Mouse (Mus musculus) intestine, embryonic 15.5 days (tissue): ENCODE measurements at regions not wholly inside any gene's neighbourhood (a gene's known extent, or its start where the extent isn't known, plus 50 kb on each side); places are given as distances from the start of the nearest gene placed in this dataset.

Source experiments
- ATAC-seq: fragments of 200-750 bp; cut with Nextera tagmentation; 2 replicates; pipeline ENCODE4 v1.8.0; 2017; ENCODE audit warnings: moderate TSS enrichment, moderate library complexity
- H3K27ac ChIP-seq: fragments of 300-500 bp; sonication (generic); 2 replicates; pipeline ENCODE4 v1.5.1; 2015; ENCODE audit warnings: mild to moderate bottlenecking, inconsistent platforms
- H3K27me3 ChIP-seq: fragments of 300-500 bp; sonication (generic); replicated peaks from 2 replicates; pipeline ENCODE4 v1.6.1; 2015; ENCODE audit warnings: inconsistent platforms
- H3K36me3 ChIP-seq: fragments of 300-500 bp; sonication (generic); 2 replicates; pipeline ENCODE4 v1.6.1; 2015; ENCODE audit warnings: inconsistent platforms
- H3K4me1 ChIP-seq: fragments of 300-500 bp; sonication (generic); replicated peaks from 2 replicates; pipeline ENCODE4 v1.6.1; 2015; ENCODE audit warnings: inconsistent platforms
- H3K4me2 ChIP-seq: fragments of 300-500 bp; sonication (generic); replicated peaks from 2 replicates; pipeline ENCODE4 v1.6.1; 2015; ENCODE audit warnings: mild to moderate bottlenecking, inconsistent platforms
- H3K4me3 ChIP-seq: fragments of 300-500 bp; sonication (generic); replicated peaks from 2 replicates; pipeline ENCODE4 v1.5.1; 2015; ENCODE audit warnings: inconsistent platforms
- H3K9ac ChIP-seq: fragments of 300-500 bp; sonication (generic); 2 replicates; pipeline ENCODE4 v1.6.1; 2015; ENCODE audit warnings: inconsistent platforms
- H3K9me3 ChIP-seq: fragments of 300-500 bp; sonication (generic); 2 replicates; pipeline ENCODE4 v1.6.1; 2016; ENCODE audit warnings: inconsistent platforms
- WGBS: fragments of 180-500 bp; shearing (Covaris S2); methylation state at CpG from one replicate; pipeline ENCODE4 v1.1.7; 2015; 5-methylcytosine and 5-hydroxymethylcytosine counted together

DNA sequence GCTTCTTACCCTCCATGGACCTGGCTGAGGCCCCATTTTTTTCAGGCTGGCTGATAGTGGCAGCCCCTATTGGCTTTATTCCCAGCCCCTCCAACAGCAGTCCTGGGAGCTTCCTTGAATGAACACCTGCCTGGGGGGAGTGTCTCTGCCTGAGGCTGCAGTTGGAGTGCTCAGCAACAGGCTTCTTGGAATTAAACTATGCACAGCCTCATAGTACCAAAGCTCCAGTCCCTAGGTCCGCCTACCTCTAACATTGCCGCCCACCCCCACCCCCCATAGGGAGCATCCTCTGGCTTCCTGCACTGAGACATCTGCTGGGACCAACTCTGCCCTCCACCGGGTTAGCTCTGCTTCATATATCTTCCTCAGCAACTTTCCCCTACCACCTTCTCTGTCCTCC lies 133.3 kb upstream of the Rybp start:
- no peaks in the 10 kb centered on the region for H3K27me3 ChIP-seq
- no peaks in the 10 kb centered on the region for H3K9me3 ChIP-seq
- H3K4me2 ChIP-seq = no peak overlapping the region
- no peak overlapping the region for H3K27ac ChIP-seq
- 71% methylated on average over 3 of the region's 3 CpGs for WGBS
- no peak overlapping the region for H3K9ac ChIP-seq
- H3K4me3 ChIP-seq = no peak overlapping the region
- ATAC-seq = no peak
- no peaks in the 10 kb centered on the region for H3K36me3 ChIP-seq
- peaks cover 10% of the 10 kb centered on the region; the same call in 1 of the 2 replicates for H3K4me1 ChIP-seq

DNA sequence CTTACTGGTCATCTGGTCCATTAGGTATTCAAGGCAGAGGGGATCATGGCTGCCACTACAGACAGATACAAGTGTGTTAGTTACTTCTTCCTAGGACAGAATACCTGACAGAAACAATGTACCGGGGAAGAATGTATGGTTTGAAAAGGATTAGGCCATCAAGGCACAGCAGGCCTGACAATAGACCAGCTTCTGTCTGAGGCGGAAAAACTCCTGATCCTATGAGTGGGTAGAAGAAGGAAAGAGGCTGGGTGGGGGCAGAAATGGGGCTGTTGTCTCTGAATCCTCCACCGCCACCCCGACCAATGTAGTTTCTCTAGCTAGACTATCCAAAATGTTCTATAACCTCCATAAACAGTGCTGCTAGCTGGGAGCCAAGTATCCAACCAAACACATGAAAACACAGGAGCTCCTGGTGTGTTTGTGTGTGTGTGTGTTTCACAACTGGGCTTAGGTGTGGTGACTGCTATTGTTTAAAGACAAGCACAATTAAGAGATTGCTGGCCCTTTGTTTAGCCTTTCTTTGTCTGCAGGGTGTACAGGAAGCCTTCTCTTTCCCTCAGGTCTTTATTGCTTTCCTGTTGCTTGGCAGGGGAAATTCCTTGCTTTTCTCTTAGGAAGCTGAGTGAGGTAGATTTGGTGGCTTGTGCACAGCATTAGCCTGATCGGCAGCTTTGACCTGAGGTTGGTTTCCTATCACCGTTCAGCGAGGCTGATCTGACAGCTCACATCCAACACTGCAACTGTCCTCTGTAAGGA lies 132.7 kb upstream of the Rybp start:
- 70% methylated on average over 7 of the region's 7 CpGs for WGBS
- no peak overlapping the region for H3K27ac ChIP-seq
- peaks cover 14% of the 10 kb centered on the region; the same call in 1 of the 2 replicates for H3K4me1 ChIP-seq

DNA sequence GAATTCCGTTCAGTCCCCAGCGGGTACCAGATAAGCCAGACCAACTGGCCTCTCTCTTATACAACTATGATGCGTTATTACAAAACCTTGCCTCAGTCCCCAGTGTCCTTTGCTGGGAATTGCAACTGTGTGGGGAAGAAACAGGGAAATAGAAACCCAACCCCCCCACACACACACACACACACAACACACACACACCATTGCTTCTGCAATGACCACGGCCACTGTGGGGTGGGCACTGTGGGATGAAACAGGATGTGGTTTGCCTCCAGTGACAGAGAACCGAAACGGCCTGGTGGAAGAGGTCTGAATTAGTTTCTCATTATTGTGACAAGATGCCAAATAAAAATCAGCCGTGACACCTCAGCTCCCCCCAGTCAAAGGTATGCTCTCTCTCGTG lies 128.8 kb upstream of the Rybp start:
- no peak for ATAC-seq
- Histone ChIP-seq H3K27ac (peak overlapping the region; percentile 15; the same call in 1 of the 2 replicates), H3K9ac (no peak overlapping the region), H3K4me3 (no peak overlapping the region), H3K9me3 (no peaks in the 10 kb centered on the region), H3K4me1 (0 out of 2 replicates have a peak, but pooled peaks cover 7% of the 10 kb centered on the region), H3K36me3 (no peaks in the 10 kb centered on the region), H3K27me3 (no peaks in the 10 kb centered on the region), H3K4me2 (no peak overlapping the region)
- 72% methylated on average over 8 of the region's 8 CpGs for WGBS

More for the DNA sequence above, 132.7 kb upstream of the Rybp start:
- no peak for ATAC-seq
- Histone ChIP-seq H3K36me3 (no peaks in the 10 kb centered on the region), H3K9me3 (no peaks in the 10 kb centered on the region), H3K27me3 (no peaks in the 10 kb centered on the region), H3K9ac (no peak overlapping the region), H3K4me2 (no peak overlapping the region), H3K4me3 (no peak overlapping the region)

DNA sequence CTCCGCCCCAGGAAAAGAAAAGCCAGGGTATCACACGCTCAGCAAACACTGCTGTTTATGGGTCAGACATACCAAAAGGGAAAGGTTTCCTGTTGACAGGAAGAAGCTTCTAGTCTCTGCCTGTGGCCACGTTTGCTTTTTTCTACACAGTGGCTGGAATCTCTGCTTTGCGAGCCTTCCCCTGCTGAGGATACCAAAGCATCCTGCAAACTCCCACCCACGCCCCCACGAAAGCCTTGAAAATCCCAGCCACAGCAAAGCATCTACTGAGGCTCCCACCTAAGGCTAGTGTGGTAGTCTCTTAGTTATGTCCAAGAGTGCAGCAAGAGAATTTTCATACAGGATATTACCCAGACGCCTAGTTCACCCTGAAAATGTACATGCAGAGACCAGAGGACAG lies 128.2 kb upstream of the Rybp start:
- Histone ChIP-seq H3K36me3 (no peaks in the 10 kb centered on the region), H3K4me2 (no peak overlapping the region), H3K4me3 (no peak overlapping the region), H3K27ac (peak overlapping the region; percentile 15; the same call in 1 of the 2 replicates), H3K4me1 (0 out of 2 replicates have a peak, but pooled peaks cover 7% of the 10 kb centered on the region), H3K9me3 (no peaks in the 10 kb centered on the region), H3K9ac (no peak overlapping the region), H3K27me3 (no peaks in the 10 kb centered on the region)
- 37% methylated on average over 7 of the region's 7 CpGs for WGBS
- ATAC-seq = no peak

DNA sequence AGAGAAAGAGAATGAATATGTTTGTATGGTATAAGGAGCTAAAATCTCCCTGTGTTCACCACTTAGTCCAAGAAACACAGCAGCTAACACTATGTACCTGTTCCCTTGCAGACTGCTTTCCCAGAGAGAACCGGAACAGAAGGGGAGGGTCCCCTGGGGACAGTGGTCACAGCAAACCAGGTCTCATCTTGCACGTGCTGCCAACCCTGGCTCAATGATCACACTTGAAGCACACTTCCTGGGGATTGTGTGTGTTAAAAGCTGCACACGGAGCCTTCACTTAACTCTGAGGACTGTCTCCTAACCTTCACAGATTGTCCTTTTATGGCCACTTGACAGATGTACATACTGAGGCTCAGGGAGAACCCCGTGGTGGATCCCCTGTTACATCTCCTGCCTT lies 127.6 kb upstream of the Rybp start:
- 61% methylated on average over 4 of the region's 4 CpGs for WGBS
- 0 out of 2 replicates have a peak, but pooled peaks cover 7% of the 10 kb centered on the region for H3K4me1 ChIP-seq
- no peak overlapping the region for H3K4me3 ChIP-seq
- no peaks in the 10 kb centered on the region for H3K27me3 ChIP-seq
- no peak for ATAC-seq
- no peaks in the 10 kb centered on the region for H3K36me3 ChIP-seq
- no peak overlapping the region for H3K27ac ChIP-seq
- no peak overlapping the region for H3K4me2 ChIP-seq
- H3K9ac ChIP-seq = no peak overlapping the region
- H3K9me3 ChIP-seq = no peaks in the 10 kb centered on the region

DNA sequence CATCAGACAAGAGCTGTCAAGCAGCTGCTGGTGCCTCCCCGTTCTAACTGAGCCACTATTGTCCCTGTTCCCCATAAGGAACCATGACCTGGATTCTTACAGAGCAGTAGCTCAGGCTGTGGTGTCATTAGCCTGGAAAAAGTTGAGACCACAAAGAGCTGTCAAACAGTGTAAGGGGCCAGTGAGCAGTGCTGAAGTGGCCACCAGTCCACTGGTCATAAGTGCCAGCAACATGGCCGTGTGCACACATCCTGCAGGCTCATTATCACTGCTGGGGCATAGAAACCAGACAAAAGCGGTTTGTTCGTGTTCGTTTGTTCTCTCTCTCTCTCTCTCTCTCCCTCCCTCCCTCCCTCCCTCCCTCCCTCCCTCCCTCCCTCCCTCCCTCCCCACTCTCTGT lies 125.2 kb upstream of the Rybp start:
- 33% methylated on average over 5 of the region's 5 CpGs for WGBS
- ATAC-seq = no peak
- no peaks in the 10 kb centered on the region for H3K9me3 ChIP-seq

DNA sequence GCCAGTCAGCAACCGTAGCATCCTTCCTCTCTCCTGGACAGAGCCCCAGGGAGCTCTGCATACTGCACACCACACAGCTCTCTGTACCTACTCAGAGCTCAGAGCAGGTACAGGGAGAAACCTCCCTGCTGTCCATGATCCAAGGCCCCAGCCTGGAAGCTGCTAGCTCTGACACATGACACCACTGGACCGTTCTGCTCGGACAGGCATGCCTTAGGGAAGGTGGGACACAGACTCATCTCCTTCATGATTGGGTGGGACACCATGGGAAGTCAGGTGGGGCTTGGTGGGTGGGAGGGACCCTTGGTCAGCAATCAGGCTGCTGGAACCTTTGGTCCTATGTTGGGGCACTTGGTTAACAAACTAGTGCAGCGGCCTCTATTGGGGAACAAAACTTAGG lies 124.7 kb upstream of the Rybp start:
- Histone ChIP-seq H3K36me3 (no peaks in the 10 kb centered on the region), H3K4me3 (no peak overlapping the region), H3K4me2 (no peak overlapping the region), H3K4me1 (0 out of 2 replicates have a peak, but pooled peaks cover 7% of the 10 kb centered on the region), H3K9ac (no peak overlapping the region), H3K9me3 (no peaks in the 10 kb centered on the region), H3K27me3 (no peaks in the 10 kb centered on the region), H3K27ac (no peak overlapping the region)
- no peak for ATAC-seq
- 68% methylated on average over 4 of the region's 4 CpGs for WGBS

More for the DNA sequence above, 125.2 kb upstream of the Rybp start:
- H3K4me1 ChIP-seq = 0 out of 2 replicates have a peak, but pooled peaks cover 7% of the 10 kb centered on the region
- no peak overlapping the region for H3K27ac ChIP-seq
- H3K27me3 ChIP-seq = no peaks in the 10 kb centered on the region
- no peak overlapping the region for H3K4me2 ChIP-seq
- no peak overlapping the region for H3K9ac ChIP-seq
- no peak overlapping the region for H3K4me3 ChIP-seq
- no peaks in the 10 kb centered on the region for H3K36me3 ChIP-seq

DNA sequence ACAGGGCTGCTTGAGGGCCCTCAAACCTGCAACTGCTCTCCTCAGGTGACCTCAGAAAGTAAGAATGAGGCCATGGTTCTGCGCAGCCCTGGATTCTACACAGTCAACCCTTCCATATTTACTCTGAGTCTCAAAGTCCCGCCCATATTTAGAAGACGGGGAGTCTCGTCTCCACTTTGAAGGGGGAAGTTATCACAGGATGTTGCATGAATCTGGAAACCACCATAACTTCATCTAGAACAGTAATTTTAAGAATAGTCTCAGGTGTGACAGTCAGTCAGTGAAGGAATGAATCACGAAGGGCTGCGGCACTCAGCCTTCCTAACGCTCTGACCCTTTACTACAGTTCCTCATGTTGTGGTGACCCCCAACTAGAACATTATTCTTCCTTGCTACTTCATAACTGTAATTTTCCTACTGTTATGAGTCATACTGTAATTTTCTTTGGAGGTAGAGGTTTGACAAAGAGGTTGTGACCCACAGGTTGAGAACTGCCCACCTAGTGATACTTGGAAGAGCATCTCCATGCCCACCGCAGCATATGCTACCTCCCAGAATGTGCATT lies 122.9 kb upstream of the Rybp start:
- Histone ChIP-seq H3K27ac (no peak overlapping the region), H3K4me2 (no peak overlapping the region), H3K9ac (no peak overlapping the region), H3K4me3 (no peak overlapping the region), H3K9me3 (no peaks in the 10 kb centered on the region), H3K4me1 (0 out of 2 replicates have a peak, but pooled peaks cover under 1% of the 10 kb centered on the region), H3K27me3 (no peaks in the 10 kb centered on the region), H3K36me3 (no peaks in the 10 kb centered on the region)
- ATAC-seq = no peak
- WGBS = 92% methylated on average over 8 of the region's 8 CpGs

DNA sequence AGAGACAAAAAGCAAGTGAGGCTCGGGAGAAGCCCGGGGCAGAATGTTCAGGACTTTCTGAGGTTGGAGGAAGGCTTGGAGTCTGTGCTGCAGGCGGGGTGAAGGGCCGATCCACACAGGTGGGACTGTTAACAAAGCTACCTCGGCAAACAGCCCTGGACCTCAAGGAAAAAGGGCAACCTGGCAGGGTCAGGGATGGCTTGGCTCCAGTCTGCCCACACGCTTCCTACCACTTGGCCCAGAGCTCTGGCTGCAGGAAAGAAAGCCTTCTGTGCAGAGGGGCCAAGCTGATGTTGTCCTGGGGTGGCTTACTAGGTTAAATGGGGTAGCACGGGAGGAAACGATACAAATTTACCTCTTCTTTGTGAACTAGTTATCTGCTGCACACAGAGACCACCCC lies 121.5 kb upstream of the Rybp start:
- Histone ChIP-seq H3K36me3 (no peaks in the 10 kb centered on the region), H3K4me1 (no peaks in the 10 kb centered on the region), H3K4me3 (no peak overlapping the region), H3K9ac (no peak overlapping the region), H3K27ac (no peak overlapping the region), H3K4me2 (no peak overlapping the region), H3K27me3 (no peaks in the 10 kb centered on the region), H3K9me3 (no peaks in the 10 kb centered on the region)
- ATAC-seq = no peak
- 76% methylated on average over 8 of the region's 8 CpGs for WGBS

DNA sequence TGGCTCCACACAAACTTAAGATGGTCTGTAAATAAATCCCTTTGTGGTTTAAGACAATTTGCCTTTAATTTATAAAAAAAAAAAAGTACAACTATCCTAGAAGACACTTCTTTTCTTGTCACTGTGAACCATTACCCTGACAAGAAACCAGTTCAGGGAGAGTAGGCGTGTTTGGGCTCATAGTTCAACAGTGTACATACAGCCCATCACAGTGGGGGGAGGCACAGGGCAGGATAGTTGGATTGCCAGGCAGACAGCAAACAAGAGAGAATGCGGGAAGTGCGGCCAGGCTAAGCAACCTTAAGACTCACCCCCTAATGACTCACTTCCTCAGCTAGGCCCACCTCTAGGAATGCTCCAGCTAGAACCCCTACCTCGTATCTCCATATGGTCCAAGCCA lies 119.2 kb upstream of the Rybp start:
- H3K4me3 ChIP-seq = no peak overlapping the region
- no peak overlapping the region for H3K9ac ChIP-seq
- peak; percentile 58; the same call in 1 of the 2 replicates for ATAC-seq

DNA sequence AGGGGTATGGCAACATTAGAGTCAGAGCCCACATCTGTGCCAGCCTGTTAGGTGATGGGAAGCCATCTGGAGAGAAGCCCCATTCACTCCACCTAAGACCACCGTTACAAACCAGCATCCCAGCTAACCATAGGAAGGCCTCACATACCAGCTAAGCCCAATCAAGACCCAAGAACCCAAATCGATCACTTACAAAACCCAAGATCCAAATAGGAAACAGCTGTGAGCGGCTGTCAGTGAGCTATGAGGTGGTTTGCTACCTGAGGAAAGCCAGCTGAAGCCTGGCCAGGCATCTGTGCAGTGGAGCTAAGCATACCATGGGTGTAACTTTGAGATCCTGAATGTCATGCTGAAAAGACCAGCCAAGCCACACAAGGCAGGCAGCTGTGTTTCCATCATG lies 116.9 kb upstream of the Rybp start:
- no peak for ATAC-seq
- 95% methylated on average over 3 of the region's 3 CpGs for WGBS
- no peaks in the 10 kb centered on the region for H3K9me3 ChIP-seq

More for the DNA sequence above, 119.2 kb upstream of the Rybp start:
- Histone ChIP-seq H3K9me3 (no peaks in the 10 kb centered on the region), H3K27ac (no peak overlapping the region), H3K4me1 (peaks cover 3% of the 10 kb centered on the region; the same call in 1 of the 2 replicates), H3K27me3 (no peaks in the 10 kb centered on the region), H3K4me2 (no peak overlapping the region), H3K36me3 (no peaks in the 10 kb centered on the region)
- WGBS = 61% methylated on average over 4 of the region's 4 CpGs

DNA sequence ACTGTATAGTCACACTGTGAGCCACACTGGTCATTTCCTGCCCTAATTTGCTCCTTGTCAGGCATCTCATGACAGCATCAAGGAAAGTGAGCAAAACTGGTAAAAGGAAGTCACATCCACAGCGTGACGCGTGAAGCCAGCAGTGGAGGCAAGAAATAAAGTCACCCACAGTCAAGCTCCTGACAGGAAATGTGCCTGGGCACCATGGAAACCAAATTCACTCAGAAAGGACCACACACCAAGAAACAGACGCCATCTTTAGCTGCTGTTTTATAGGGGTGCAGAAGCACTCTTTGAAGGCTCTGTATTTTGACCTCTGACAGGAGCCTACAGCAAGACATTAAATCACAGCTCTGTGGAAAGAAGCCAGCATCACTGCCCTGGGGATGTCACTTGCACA lies 115.4 kb upstream of the Rybp start:
- H3K9ac ChIP-seq = no peak overlapping the region

More for the DNA sequence above, 116.9 kb upstream of the Rybp start:
- no peak overlapping the region for H3K4me3 ChIP-seq
- no peak overlapping the region for H3K27ac ChIP-seq
- no peaks in the 10 kb centered on the region for H3K27me3 ChIP-seq
- H3K4me2 ChIP-seq = no peak overlapping the region
- no peak overlapping the region for H3K9ac ChIP-seq
- no peaks in the 10 kb centered on the region for H3K36me3 ChIP-seq
- peaks cover 3% of the 10 kb centered on the region; the same call in 1 of the 2 replicates for H3K4me1 ChIP-seq

More for the DNA sequence above, 115.4 kb upstream of the Rybp start:
- no peak for ATAC-seq
- no peaks in the 10 kb centered on the region for H3K27me3 ChIP-seq
- no peak overlapping the region for H3K4me2 ChIP-seq
- no peaks in the 10 kb centered on the region for H3K9me3 ChIP-seq
- H3K27ac ChIP-seq = no peak overlapping the region
- no peaks in the 10 kb centered on the region for H3K36me3 ChIP-seq
- H3K4me1 ChIP-seq = peaks cover 3% of the 10 kb centered on the region; the same call in 1 of the 2 replicates
- no peak overlapping the region for H3K4me3 ChIP-seq
- 43% methylated on average over 4 of the region's 4 CpGs for WGBS
